Mouse (Mus musculus) erythroblast, embryonic 14.5 days (primary cell): ENCODE measurements around the gene Gm1673.

Experiments
- GATA1 ChIP-seq: IDR thresholded peaks from 2 replicates; pipeline ENCODE4 v1.6.1; 2012; ENCODE audit warnings: low read length, inconsistent platforms, mixed read lengths
- TAL1 ChIP-seq: IDR thresholded peaks from 3 replicates; pipeline ENCODE4 v1.6.1; 2012; ENCODE audit warnings: low read length, inconsistent platforms, mixed read lengths

- TF ChIP-seq TAL1 (no peak), GATA1 (no peak)
Measured at GRCm38 (mm10) chr5:34014652-34015051, 31.4 kb downstream of the Gm1673 start.
